Mouse (Mus musculus) bone marrow, adult 2 months (tissue): ENCODE measurements around the gene Ntng1.

Experiments used
- CTCF ChIP-seq: fragments of 200-500 bp; IDR thresholded peaks from 2 replicates; pipeline ENCODE4 v1.5.1; 2011; ENCODE audit warnings: low read length, control low read depth; ENCODE audit not compliant: control insufficient read depth, insufficient read depth
- POLR2A ChIP-seq: fragments of 200-500 bp; IDR thresholded peaks from 2 replicates; pipeline ENCODE4 v1.6.1; 2011; ENCODE audit warnings: low read depth, mild to moderate bottlenecking, control low read depth, low read length, borderline replicate concordance; ENCODE audit not compliant: control insufficient read depth

- no peak for TF ChIP-seq CTCF
- no peak for TF ChIP-seq POLR2A
Observed at GRCm38 (mm10) chr3:109871986-109872385, 271.8 kb downstream of the Ntng1 start.
